Mouse (Mus musculus): Measurements from ENCODE around the gene Arl16.

DNA sequence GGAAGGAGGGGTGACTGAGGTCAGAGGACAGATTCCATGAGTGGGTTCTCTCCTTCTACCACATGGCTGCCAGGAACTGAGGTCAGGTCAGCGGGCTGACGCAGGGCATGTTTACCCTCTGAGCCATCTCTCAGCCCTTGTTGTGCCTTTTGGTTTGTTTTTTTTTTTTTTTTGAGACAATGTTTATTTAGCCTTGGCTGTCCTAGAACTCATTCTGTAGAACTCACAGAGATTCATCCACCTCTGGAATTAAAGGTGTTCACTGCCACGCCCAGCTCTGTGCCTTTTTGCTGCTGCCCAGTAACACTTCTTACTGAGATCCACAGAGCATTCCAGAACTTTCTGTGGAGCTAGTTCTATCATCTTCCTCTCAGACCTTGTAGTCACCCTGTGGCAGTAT lies 38.3 kb upstream of the Arl16 start:
- TF ChIP-seq CTCF (IDR thresholded peaks at IDR 0.05; ENCODE audit: low read depth) (no peak), EP300 (IDR thresholded peaks at IDR 0.05; ENCODE audit: low read depth) (no peak)

Measured in liver, embryonic 14.5 days (tissue).